Mouse (Mus musculus) kidney, postnatal 0 days (tissue): ENCODE measurements at regions not wholly inside any gene's neighbourhood (a gene's known extent, or its start where the extent isn't known, plus 50 kb on each side); places are given as distances from the start of the nearest gene placed in this dataset.

Source experiments
- ATAC-seq: fragments of 200-750 bp; cut with Nextera tagmentation; replicated peaks from 2 replicates; pipeline ENCODE4 v1.8.0; 2017; ENCODE audit warnings: low read depth, moderate number of reproducible peaks, moderate TSS enrichment, moderate library complexity; ENCODE audit not compliant: low FRiP score
- DNase-seq: peaks from one replicate; pipeline ENCODE4 v3.0.0-alpha.2; 2016; ENCODE audit warnings: low spot score
- H3K27ac ChIP-seq: fragments of 300-500 bp; sonication (generic); 2 replicates; pipeline ENCODE4 v1.5.1; 2014; ENCODE audit warnings: mild to moderate bottlenecking
- H3K27me3 ChIP-seq: fragments of 300-500 bp; sonication (generic); 2 replicates; pipeline ENCODE4 v1.6.1; 2014; ENCODE audit warnings: low read length, mixed read lengths; ENCODE audit not compliant: insufficient read depth
- H3K36me3 ChIP-seq: fragments of 300-500 bp; sonication (generic); 2 replicates; pipeline ENCODE4 v1.6.1; 2014; ENCODE audit warnings: low read length, mixed read lengths; ENCODE audit not compliant: insufficient read depth
- H3K4me1 ChIP-seq: fragments of 300-500 bp; sonication (generic); replicated peaks from 2 replicates; pipeline ENCODE4 v1.6.1; 2014; ENCODE audit warnings: antibody characterized with exemption, low read length, mixed read lengths; ENCODE audit not compliant: insufficient read depth
- H3K4me2 ChIP-seq: fragments of 300-500 bp; sonication (generic); 2 replicates; pipeline ENCODE4 v1.6.1; 2014; ENCODE audit warnings: mild to moderate bottlenecking, low read length, moderate library complexity, mixed read lengths
- H3K4me3 ChIP-seq: fragments of 300-500 bp; sonication (generic); replicated peaks from 2 replicates; pipeline ENCODE4 v1.5.1; 2014; ENCODE audit warnings: low read depth, low read length
- H3K9ac ChIP-seq: fragments of 300-500 bp; sonication (generic); 2 replicates; pipeline ENCODE4 v1.6.1; 2014; ENCODE audit warnings: low read depth, low read length
- H3K9me3 ChIP-seq: fragments of 300-500 bp; sonication (generic); replicated peaks from 2 replicates; pipeline ENCODE4 v1.6.1; 2016; ENCODE audit warnings: low read length, inconsistent platforms, mixed read lengths
- CTCF ChIP-seq: IDR thresholded peaks from 2 replicates; pipeline ENCODE4 v1.5.1; 2016; ENCODE audit warnings: antibody characterized with exemption, low read depth, mild to moderate bottlenecking, moderate library complexity
- WGBS: fragments of 180-500 bp; shearing (Covaris S2); extraction: QIAGEN DNeasy Blood & Tissue Kit; methylation state at CpG from one replicate; pipeline ENCODE4 v1.1.7; 2014; 5-methylcytosine and 5-hydroxymethylcytosine counted together

DNA sequence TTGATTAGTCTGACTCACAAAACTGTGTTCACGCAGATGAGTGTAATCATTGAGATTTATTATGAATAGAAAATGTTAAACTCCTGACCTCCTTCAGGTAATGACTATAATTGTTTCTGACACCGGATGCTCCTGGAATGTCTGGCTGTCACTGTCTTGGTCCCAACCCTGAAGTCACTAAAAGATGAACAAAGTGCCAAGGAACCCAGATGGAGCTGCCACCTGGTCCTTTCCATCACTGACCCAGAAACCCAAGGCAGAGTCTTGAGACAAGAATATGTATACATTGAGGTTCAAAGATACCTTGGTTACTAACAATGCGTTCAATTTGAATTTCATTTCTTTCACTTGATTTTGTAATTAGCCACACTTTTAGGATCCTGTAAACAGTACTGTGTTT lies 142.0 kb downstream of the Kcnk1 start:
- Histone ChIP-seq H3K36me3 (no peaks in the 10 kb centered on the region), H3K27ac (no peak overlapping the region), H3K4me3 (no peak overlapping the region), H3K9me3 (no peaks in the 10 kb centered on the region), H3K4me1 (peaks cover 13% of the 10 kb centered on the region), H3K27me3 (peaks cover 16% of the 10 kb centered on the region; the same call in 1 of the 2 replicates), H3K4me2 (no peak overlapping the region), H3K9ac (no peak overlapping the region)
- no peak for DNase-seq
- TF ChIP-seq CTCF: no peak
- ATAC-seq: no peak
- 87% methylated on average over 3 of the region's 3 CpGs for WGBS

DNA sequence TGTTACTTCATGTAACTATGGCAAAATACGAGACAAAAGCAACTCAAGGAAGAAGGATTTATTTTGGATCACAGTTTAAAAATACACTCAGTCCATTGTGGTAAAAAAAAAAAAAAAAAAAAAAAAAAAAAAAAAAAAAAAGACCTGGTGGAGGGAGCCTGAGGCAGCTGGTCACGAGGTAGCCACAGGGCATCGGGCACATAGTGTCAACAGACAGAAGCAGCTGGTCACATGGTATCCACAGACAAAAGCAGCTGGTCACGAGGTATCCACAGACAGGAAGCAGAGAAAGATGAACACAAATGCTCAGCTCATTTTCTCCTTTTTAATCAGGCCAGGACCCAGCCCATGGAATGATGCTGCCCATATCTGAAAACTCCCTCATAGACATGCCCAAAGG lies 142.5 kb downstream of the Kcnk1 start:
- Histone ChIP-seq H3K9ac (no peak overlapping the region), H3K27me3 (peaks cover 16% of the 10 kb centered on the region; the same call in 1 of the 2 replicates), H3K4me1 (peaks cover 13% of the 10 kb centered on the region), H3K4me2 (no peak overlapping the region), H3K4me3 (no peak overlapping the region), H3K27ac (no peak overlapping the region), H3K9me3 (no peaks in the 10 kb centered on the region), H3K36me3 (no peaks in the 10 kb centered on the region)
- WGBS: 76% methylated on average over 4 of the region's 4 CpGs
- DNase-seq (no peak), ATAC-seq (no peak)
- no peak for TF ChIP-seq CTCF

DNA sequence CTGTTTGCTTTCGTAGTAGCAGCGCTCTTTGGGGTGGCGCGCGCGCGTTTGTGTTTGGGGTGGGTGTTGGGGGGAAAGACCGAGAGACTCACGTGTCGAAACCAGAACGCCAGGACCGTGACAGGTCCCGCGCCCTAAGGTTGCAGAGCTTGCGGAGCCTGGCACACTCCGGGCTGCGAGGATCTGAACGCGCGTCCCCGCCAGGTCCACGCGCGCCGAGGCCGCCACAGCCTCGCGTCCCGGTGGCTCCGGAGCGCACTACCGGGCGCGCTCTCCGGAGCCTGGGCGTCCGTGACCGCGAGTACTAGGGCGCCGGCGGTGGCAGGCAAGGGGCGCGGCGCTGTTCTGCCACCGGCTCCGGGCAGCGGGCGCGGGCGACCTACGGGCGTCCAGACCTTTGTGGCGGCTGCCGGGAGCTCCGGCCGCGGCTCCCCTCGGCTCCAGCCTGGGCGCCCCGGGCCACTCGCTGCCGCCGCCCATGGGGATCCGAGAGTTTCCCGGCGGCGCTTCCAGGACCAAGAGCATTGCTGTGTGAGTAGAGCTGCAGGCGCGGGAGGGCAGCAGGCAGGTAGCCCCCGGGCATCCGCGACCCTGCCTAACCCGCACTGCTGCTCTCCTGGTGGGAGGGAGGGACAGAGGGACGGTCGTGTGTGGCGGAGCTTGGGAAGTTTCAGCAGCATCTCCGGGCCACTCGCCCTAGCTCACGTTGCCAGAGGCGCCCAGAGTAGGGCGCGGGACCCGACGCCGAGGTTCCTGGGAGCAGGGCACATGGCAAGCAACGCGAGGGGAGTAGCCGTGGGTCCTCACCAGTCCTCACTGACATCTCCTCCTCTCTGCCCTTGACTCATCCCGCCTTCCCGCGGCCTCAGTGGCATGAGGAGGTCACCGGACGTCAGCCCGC lies 143.9 kb downstream of the Kcnk1 start:
- no peak for TF ChIP-seq CTCF
- no peak overlapping the region for H3K27ac ChIP-seq
- H3K36me3 ChIP-seq: no peaks in the 10 kb centered on the region
- no peaks in the 10 kb centered on the region for H3K9me3 ChIP-seq
- H3K9ac ChIP-seq: peak overlapping the region; percentile 50
- H3K4me3 ChIP-seq: peak overlapping the region; percentile 50
- DNase-seq: peak; percentile 25
- H3K27me3 ChIP-seq: peaks cover 16% of the 10 kb centered on the region; the same call in 1 of the 2 replicates
- WGBS: under 1% methylated on average over 85 of the region's 95 CpGs
- peak overlapping the region; percentile 93 for H3K4me2 ChIP-seq
- peaks cover 13% of the 10 kb centered on the region for H3K4me1 ChIP-seq
- ATAC-seq: 0 out of 2 replicates have a peak, but pooled peaks have one; percentile 21

DNA sequence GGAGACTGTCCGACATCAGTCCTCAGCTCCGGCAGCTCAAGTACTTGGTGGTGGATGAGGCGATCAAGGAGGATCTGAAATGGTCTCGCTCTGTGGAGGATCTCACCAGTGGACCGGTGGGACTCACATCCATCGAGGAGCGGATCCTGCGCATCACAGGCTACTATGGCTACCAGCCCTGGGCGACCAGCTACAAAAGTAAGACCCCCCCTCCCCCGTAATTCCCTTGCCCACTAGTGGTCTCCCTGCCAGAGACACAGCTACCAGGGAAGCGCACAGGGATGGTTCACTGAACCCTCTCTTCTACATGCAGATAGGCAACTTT lies 144.5 kb downstream of the Kcnk1 start:
- peaks cover 13% of the 10 kb centered on the region for H3K4me1 ChIP-seq
- WGBS: 26% methylated on average over 11 of the region's 11 CpGs
- H3K4me2 ChIP-seq: peak overlapping the region; percentile 93
- no peaks in the 10 kb centered on the region for H3K9me3 ChIP-seq
- no peaks in the 10 kb centered on the region for H3K36me3 ChIP-seq
- peaks cover 16% of the 10 kb centered on the region; the same call in 1 of the 2 replicates for H3K27me3 ChIP-seq
- 0 out of 2 replicates have a peak overlapping the region, but pooled peaks have one; percentile 50 for H3K4me3 ChIP-seq
- no peak for TF ChIP-seq CTCF
- ATAC-seq (no peak; the same call in 1 of the 2 replicates), DNase-seq (no peak)
- H3K27ac ChIP-seq: no peak overlapping the region
- H3K9ac ChIP-seq: 0 out of 2 replicates have a peak overlapping the region, but pooled peaks have one; percentile 50

DNA sequence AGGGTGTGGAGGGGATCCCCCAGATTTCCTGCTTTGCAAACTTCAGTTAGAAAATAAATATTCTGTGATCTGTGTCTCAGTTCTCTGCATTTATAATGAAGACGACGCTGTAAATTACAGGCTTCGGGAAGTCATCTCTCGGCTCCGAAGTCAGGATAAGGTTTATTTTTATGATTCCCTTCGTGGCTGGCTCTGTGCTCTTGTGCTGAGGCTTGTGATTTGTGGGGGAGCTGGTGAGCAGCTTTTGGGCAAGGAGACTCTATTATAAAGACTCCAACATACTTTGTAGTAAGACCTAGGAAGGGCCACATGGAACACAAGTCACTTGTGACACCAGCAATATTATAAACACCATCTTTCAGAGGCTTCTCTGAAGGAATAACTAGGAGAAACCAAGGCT lies 146.0 kb downstream of the Kcnk1 start:
- Histone ChIP-seq H3K4me1 (peaks cover 13% of the 10 kb centered on the region), H3K27ac (no peak overlapping the region), H3K36me3 (no peaks in the 10 kb centered on the region), H3K27me3 (peaks cover 16% of the 10 kb centered on the region; the same call in 1 of the 2 replicates), H3K4me2 (no peak overlapping the region), H3K9ac (no peak overlapping the region), H3K9me3 (no peaks in the 10 kb centered on the region), H3K4me3 (no peak overlapping the region)
- WGBS: 60% methylated on average over 6 of the region's 6 CpGs
- no peak for DNase-seq
- no peak for ATAC-seq
- no peak for TF ChIP-seq CTCF

DNA sequence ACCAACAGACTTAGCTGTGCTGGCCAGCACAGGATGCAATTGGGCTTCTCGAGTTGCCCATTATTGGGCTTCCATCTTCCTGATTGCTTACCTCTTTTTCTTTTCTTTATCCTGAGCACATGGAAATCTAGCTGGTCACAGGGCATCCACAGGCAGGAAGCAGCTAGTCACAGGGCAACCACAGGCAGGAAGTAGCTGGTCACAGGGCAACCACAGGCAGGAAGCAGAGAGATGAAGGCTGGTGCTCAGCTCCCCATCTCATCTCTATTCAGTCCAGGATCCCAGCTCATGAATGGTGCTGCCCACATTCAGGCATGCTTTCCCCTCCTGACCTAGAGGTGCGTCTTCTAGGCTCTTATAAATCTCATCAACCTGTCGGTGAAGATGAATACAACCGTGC lies 146.8 kb upstream of the Slc35f3 start:
- H3K36me3 ChIP-seq: no peaks in the 10 kb centered on the region
- no peaks in the 10 kb centered on the region for H3K4me1 ChIP-seq
- H3K9ac ChIP-seq: no peak overlapping the region
- H3K4me2 ChIP-seq: no peak overlapping the region
- WGBS: 65% methylated on average over 4 of the region's 4 CpGs
- no peak for TF ChIP-seq CTCF
- H3K27me3 ChIP-seq: no peaks in the 10 kb centered on the region
- no peak overlapping the region for H3K4me3 ChIP-seq
- ATAC-seq (no peak), DNase-seq (no peak)
- H3K9me3 ChIP-seq: no peaks in the 10 kb centered on the region
- H3K27ac ChIP-seq: no peak overlapping the region
